Mouse (Mus musculus): ENCODE measurements at regions not wholly inside any gene's neighbourhood (a gene's known extent, or its start where the extent isn't known, plus 50 kb on each side); places are given as distances from the start of the nearest gene placed in this dataset.

DNA sequence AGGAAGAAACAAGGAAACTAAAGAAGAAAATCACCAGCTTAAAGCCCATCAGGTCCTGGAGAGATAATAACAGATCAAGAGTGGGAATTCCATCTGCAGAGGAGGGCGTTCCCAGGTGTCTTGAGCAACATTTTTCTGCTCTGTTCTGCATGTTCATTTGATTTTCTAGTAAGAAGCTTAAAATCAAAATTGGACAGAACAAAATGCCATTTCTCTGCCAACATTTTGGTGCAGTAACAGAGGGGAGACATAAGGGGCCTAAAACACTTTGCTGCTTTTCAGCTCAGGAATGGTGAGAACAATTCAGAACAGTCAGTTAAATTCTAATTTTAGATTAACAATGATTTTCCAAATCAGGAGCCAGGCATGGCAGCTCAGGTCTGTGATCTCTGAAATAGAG, 1056.8 kb downstream of the Slc16a7 start:
- no peak overlapping the region for H3K27ac ChIP-seq
- H3K4me2 ChIP-seq = no peak overlapping the region
- H3K27me3 ChIP-seq = no peaks in the 10 kb centered on the region
- 79% methylated on average over 1 of the region's 1 CpGs for WGBS
- no peaks in the 10 kb centered on the region for H3K36me3 ChIP-seq
- no peak overlapping the region for H3K4me3 ChIP-seq (replicated peaks)
- H3K9me3 ChIP-seq (replicated peaks) = no peaks in the 10 kb centered on the region
- H3K4me1 ChIP-seq = no peaks in the 10 kb centered on the region
- ATAC-seq (replicated peaks; ENCODE audit: low FRiP score) = no peak
- no peak overlapping the region for H3K9ac ChIP-seq

- H3K27me3 ChIP-seq = no peaks in the 10 kb centered on the region
- whole genome bisulfite sequencing = 43% methylated on average over 3 of the region's 3 CpGs
- 0 out of 2 replicates have a peak, but pooled peaks have one; percentile 25 for ATAC-seq (replicated peaks; ENCODE audit: low FRiP score)
- no peak overlapping the region for H3K27ac ChIP-seq
- H3K9me3 ChIP-seq (replicated peaks) = no peaks in the 10 kb centered on the region
- H3K4me2 ChIP-seq = no peak overlapping the region
- H3K4me1 ChIP-seq = 0 out of 2 replicates have a peak, but pooled peaks cover 2% of the 10 kb centered on the region
- no peak overlapping the region for H3K9ac ChIP-seq
- no peak overlapping the region for H3K4me3 ChIP-seq (replicated peaks)
- H3K36me3 ChIP-seq = no peaks in the 10 kb centered on the region
These were observed 1050.3 kb downstream of the Slc16a7 start for GRCm38 (mm10) chr10:124338923-124339322.

DNA sequence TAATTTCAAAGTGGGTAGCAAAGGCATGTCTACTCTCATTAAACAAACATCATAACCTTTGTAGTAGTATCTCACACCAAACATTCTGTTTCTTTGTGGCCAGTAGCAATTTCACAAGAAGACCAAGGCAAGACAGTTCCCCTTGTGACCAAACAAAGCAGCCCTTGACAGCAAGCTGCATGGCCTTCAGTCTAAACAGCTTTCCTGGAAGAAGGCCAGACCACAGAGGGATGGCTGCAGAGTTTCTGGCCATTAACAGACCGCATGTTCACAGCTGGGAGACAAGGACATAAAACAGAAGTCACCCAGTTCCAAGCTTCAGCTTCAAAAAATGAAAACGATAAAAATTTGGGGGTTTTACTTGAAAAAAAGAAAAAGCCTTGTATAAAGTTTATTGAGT, 1040.0 kb downstream of the Slc16a7 start:
- WGBS = 44% methylated on average over 2 of the region's 2 CpGs
- Histone ChIP-seq H3K27me3 (no peaks in the 10 kb centered on the region), H3K9me3 (replicated peaks) (no peaks in the 10 kb centered on the region), H3K4me2 (no peak overlapping the region), H3K4me3 (replicated peaks) (no peak overlapping the region), H3K36me3 (no peaks in the 10 kb centered on the region), H3K9ac (no peak overlapping the region), H3K27ac (no peak overlapping the region), H3K4me1 (no peaks in the 10 kb centered on the region)
- ATAC-seq (replicated peaks; ENCODE audit: low FRiP score) = no peak; the same call in 1 of the 2 replicates

GRCm38 (mm10) chr10:124362795-124363194, 1026.5 kb downstream of the Slc16a7 start:
- Histone ChIP-seq H3K4me1 (no peaks in the 10 kb centered on the region), H3K27ac (no peak overlapping the region), H3K36me3 (no peaks in the 10 kb centered on the region), H3K9me3 (replicated peaks) (no peaks in the 10 kb centered on the region), H3K9ac (no peak overlapping the region), H3K4me2 (no peak overlapping the region), H3K4me3 (replicated peaks) (no peak overlapping the region), H3K27me3 (no peaks in the 10 kb centered on the region)
- ATAC-seq (replicated peaks; ENCODE audit: low FRiP score) = no peak

GRCm38 (mm10) chr10:124370994-124371393, 1018.3 kb downstream of the Slc16a7 start:
- H3K4me3 ChIP-seq (replicated peaks) = no peak overlapping the region
- no peak for ATAC-seq (replicated peaks; ENCODE audit: low FRiP score)
- no peaks in the 10 kb centered on the region for H3K36me3 ChIP-seq
- no peak overlapping the region for H3K9ac ChIP-seq
- no peaks in the 10 kb centered on the region for H3K27me3 ChIP-seq
- no peaks in the 10 kb centered on the region for H3K9me3 ChIP-seq (replicated peaks)
- H3K27ac ChIP-seq = no peak overlapping the region
- H3K4me2 ChIP-seq = no peak overlapping the region
- H3K4me1 ChIP-seq = no peaks in the 10 kb centered on the region
- WGBS = 78% methylated on average over 2 of the region's 2 CpGs

GRCm38 (mm10) chr10:124402647-124403046, 986.6 kb downstream of the Slc16a7 start:
- no peaks in the 10 kb centered on the region for H3K9me3 ChIP-seq (replicated peaks)
- H3K4me2 ChIP-seq = no peak overlapping the region
- no peak overlapping the region for H3K9ac ChIP-seq
- no peaks in the 10 kb centered on the region for H3K36me3 ChIP-seq
- no peaks in the 10 kb centered on the region for H3K27me3 ChIP-seq
- WGBS = 72% methylated on average over 2 of the region's 2 CpGs
- no peak overlapping the region for H3K27ac ChIP-seq
- H3K4me1 ChIP-seq = no peaks in the 10 kb centered on the region
- no peak overlapping the region for H3K4me3 ChIP-seq (replicated peaks)
- ATAC-seq (replicated peaks; ENCODE audit: low FRiP score) = no peak

- Histone ChIP-seq H3K4me2 (no peak overlapping the region), H3K9me3 (replicated peaks) (no peaks in the 10 kb centered on the region), H3K36me3 (no peaks in the 10 kb centered on the region), H3K9ac (no peak overlapping the region), H3K4me3 (replicated peaks) (no peak overlapping the region), H3K4me1 (no peaks in the 10 kb centered on the region), H3K27me3 (no peaks in the 10 kb centered on the region), H3K27ac (no peak overlapping the region)
- 75% methylated on average over 2 of the region's 2 CpGs for WGBS
- no peak for ATAC-seq (replicated peaks; ENCODE audit: low FRiP score)
These were observed 979.6 kb downstream of the Slc16a7 start for GRCm38 (mm10) chr10:124409633-124410032.

GRCm38 (mm10) chr10:124416531-124416930, 972.7 kb downstream of the Slc16a7 start:
- ATAC-seq (replicated peaks; ENCODE audit: low FRiP score) = no peak
- Histone ChIP-seq H3K36me3 (no peaks in the 10 kb centered on the region), H3K9ac (no peak overlapping the region), H3K27me3 (no peaks in the 10 kb centered on the region), H3K4me3 (replicated peaks) (no peak overlapping the region), H3K4me2 (no peak overlapping the region), H3K27ac (no peak overlapping the region), H3K4me1 (no peaks in the 10 kb centered on the region), H3K9me3 (replicated peaks) (no peaks in the 10 kb centered on the region)
- 72% methylated on average over 6 of the region's 6 CpGs for WGBS

GRCm38 (mm10) chr10:124423418-124423817, 965.8 kb downstream of the Slc16a7 start:
- peak; percentile 79; the same call in 1 of the 2 replicates for ATAC-seq (replicated peaks; ENCODE audit: low FRiP score)
- 33% methylated on average over 2 of the region's 2 CpGs for WGBS
- H3K4me3 ChIP-seq (replicated peaks) = no peak overlapping the region

More at GRCm38 (mm10) chr10:124423418-124423817, 965.8 kb downstream of the Slc16a7 start:
- Histone ChIP-seq H3K9me3 (replicated peaks) (no peaks in the 10 kb centered on the region), H3K4me1 (no peaks in the 10 kb centered on the region), H3K4me2 (no peak overlapping the region), H3K9ac (no peak overlapping the region), H3K36me3 (no peaks in the 10 kb centered on the region), H3K27me3 (no peaks in the 10 kb centered on the region), H3K27ac (no peak overlapping the region)
